Mouse (Mus musculus) T-helper 1 cell (primary cell): ENCODE measurements at regions not wholly inside any gene's neighbourhood (a gene's known extent, or its start where the extent isn't known, plus 50 kb on each side); places are given as distances from the start of the nearest gene placed in this dataset.

ENCODE experiments used
- in situ Hi-C: fragments of 300-600 bp; cut with MboI, MseI; formaldehyde crosslinking; loops from one replicate; pipeline ENCODE4 v1.15.1; 2025; ENCODE audit warnings: high pct_unique_total_duplicates

DNA sequence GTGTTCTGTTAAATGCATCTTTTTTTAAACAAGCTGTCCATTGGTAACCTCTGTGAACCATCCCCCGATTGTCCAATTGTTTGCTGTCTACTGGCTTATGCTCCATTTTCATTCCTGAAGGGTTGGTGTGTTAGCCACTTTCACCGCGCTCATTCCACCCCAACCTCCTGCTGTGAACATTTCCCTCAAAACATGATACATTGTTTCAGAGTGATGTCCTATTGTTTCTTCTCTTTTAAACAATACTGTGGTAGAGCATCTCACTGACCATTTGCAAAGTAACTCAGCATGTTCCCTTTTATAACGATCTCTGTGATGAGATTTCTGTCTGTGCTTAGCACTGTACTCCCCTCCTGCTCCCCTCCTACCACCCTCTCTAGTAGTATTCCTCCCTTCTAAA lies 240.1 kb downstream of the Irs2 start:
- in situ Hi-C loops: no loop called here

- in situ Hi-C loops: no loop called here
Observed at GRCm38 (mm10) chr8:10763907-10764306, 244.4 kb downstream of the Irs2 start.

- in situ Hi-C loops: no loop called here
Observed at GRCm38 (mm10) chr8:10761694-10762305, 246.5 kb downstream of the Irs2 start.

- in situ Hi-C loops: no loop called here
Observed at GRCm38 (mm10) chr8:10760851-10761693, 247.2 kb downstream of the Irs2 start.

- in situ Hi-C loops: no loop called here
Observed at GRCm38 (mm10) chr8:10760231-10760630, 248.0 kb downstream of the Irs2 start.

DNA sequence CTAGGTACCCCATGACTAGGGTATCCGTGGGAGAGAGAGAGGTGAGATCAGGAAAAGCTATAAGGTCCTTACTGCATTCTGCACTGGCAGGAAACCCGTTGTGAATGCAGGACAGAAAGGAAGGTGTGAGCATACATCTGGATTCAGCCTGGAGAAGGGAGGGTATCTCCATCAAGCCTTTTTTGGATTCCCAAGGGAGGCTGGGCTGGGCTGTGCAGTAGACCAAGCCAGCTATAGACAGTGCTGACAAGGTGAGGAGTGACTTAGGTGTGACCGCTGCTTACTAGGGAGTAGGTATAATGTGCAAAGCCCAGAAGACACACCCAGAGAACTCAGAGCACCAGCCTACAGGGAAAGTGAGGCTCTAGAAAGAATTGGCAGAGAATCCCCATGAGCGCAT lies 250.1 kb downstream of the Irs2 start:
- in situ Hi-C loops: no loop called here

DNA sequence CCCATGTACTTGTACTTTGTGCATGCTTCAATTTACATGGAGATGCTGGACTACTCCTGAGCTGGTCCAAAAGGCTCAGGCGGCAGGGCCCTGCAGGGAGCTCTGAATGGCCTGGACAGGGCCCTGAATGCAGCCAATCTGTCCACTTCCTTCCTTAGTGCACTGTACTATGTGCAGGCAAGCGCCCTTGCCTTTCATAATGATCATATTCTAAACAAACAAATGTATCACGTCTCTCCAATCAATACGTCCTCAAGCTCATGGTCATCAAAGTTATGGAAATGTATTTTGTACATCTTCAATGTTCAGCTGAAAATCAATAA lies 253.3 kb downstream of the Irs2 start:
- in situ Hi-C loops: no loop called here

DNA sequence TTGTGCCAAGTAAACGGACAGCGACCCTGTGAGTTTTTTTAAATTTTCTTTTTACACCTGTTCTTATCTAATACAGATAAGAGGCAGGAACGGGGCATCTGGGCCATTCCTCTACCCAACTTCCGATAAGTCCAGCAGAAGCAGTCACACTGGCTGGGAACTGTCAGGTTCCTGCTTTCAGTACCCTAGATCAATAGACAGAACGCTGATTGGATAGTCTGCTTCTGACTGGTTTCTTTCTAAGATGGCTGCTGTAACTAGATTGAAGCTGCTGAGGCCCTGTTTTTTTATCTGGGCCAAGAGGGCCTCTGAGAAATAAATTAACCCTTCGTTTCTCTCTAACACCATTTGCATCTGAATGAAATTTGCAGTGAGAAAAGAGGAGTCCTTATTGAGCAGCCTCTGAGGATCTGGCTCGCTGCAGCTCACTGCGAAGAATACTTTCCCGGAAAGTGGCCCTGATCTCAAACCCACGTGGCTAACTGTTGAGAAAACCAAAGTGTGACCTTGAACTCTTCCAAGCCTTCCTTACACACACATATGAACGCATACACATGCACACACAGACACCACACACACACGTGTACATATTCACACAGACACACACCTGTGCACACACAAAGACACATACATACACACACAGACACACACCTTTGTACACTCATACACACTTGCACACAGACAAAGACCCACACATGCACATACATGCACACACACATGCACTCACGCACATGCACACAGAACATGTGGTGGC lies 253.8 kb downstream of the Irs2 start:
- in situ Hi-C loops: no loop called here

- in situ Hi-C loops: no loop called here
Observed at GRCm38 (mm10) chr8:10753056-10753455, 255.2 kb downstream of the Irs2 start.

GRCm38 (mm10) chr8:10747150-10747549 lies 261.1 kb downstream of the Irs2 start:
- in situ Hi-C loops: no loop called here

GRCm38 (mm10) chr8:10743241-10743640 lies 265.0 kb downstream of the Irs2 start:
- in situ Hi-C loops: no loop called here

- in situ Hi-C loops: no loop called here
Observed at GRCm38 (mm10) chr8:10740837-10741236, 267.4 kb downstream of the Irs2 start.

- in situ Hi-C loops: no loop called here
Observed at GRCm38 (mm10) chr8:10738486-10739081, 269.7 kb downstream of the Irs2 start.

DNA sequence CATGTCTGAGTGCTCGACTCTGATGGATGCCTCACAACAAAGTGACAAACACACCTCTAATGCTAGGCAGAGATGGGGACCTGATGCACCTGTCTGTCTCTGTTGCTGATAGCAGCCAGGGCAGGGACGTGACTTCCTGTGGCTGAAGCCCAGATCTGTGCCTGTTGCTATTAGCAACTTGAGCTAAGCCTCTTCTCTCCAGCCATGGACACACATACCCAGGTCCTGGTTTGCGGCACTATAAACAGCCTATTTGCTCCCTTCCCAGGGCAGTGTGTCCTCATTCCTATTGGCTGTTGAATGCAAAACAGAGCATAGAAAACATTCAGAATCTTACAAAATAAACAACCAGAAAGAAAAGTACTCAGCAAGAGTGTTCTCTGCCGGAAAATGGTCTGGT lies 273.5 kb downstream of the Irs2 start:
- in situ Hi-C loops: no loop called here

- in situ Hi-C loops: no loop called here
Observed at GRCm38 (mm10) chr8:10723332-10723731, 284.9 kb downstream of the Irs2 start.

GRCm38 (mm10) chr8:10722742-10723141 lies 285.5 kb downstream of the Irs2 start:
- in situ Hi-C loops: no loop called here

GRCm38 (mm10) chr8:10722342-10722741 lies 285.9 kb downstream of the Irs2 start:
- in situ Hi-C loops: no loop called here

GRCm38 (mm10) chr8:10721146-10721862 lies 287.0 kb downstream of the Irs2 start:
- in situ Hi-C loops: no loop called here

DNA sequence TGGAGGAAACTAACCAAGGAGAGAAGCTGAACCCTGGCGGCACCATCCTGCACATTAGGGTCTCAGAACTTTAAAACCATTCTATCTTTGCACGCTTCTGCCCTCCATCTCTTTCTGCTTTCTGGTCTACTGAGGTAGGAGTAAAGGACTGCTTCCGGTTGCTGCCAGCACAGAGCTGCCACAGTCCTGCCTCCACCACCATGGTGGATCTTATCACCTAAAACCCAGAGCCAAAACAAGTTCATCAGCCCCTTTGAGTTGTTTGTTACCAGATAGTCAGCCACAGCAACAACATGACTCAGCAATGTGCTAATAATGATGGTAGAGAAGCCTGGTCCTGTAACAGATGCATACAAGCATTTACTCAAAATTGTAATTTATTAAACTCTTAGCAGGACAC lies 287.9 kb downstream of the Irs2 start:
- in situ Hi-C loops: no loop called here

GRCm38 (mm10) chr8:10719411-10719810 lies 288.8 kb downstream of the Irs2 start:
- in situ Hi-C loops: no loop called here

GRCm38 (mm10) chr8:10717297-10717696 lies 291.0 kb downstream of the Irs2 start:
- in situ Hi-C loops: no loop called here

DNA sequence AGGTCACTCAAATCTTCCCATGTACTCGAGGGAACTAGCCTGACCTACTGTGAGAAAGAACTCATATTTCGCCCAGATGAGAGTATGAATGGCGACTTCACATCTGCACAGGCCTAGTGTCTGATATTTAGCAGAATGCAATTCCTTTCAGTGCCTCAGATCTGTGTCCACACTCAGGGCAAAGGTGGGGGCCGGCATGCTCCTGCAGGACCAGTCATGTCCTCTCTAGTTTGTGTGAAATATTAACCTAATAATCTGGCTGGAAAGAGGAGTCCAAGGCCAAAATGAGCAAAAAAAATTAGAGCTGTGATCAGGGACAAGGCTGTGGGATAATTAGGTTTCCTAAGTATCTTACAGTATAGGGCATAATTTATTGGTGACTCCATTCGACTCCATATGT lies 292.1 kb downstream of the Irs2 start:
- in situ Hi-C loops: no loop called here
